Mouse (Mus musculus) adrenal gland, postnatal 4 days (tissue): ENCODE results near the gene Chac1. TPM values are rescaled to one million over a fixed set of nuclear protein-coding genes. Genes with fewer than 3 reads are reported as not detected.

Source experiments
- DNase-seq, 2 experiments: peaks; one replicate each; pipeline ENCODE4 v3.0.0; 2021 to 2022; ENCODE audit warnings: low spot score in 2 of 2, mixed read lengths in 2 of 2
- total RNA-seq, 2 experiments: library from RNA; stranded (reverse); gene quantifications; 2 replicates each; pipeline ENCODE4 v1.2.3; 2021

Chac1 gene
- total RNA-seq, 2 experiments from 2014 or later, result 1.3 to 2.0 TPM

- DNase-seq, result no peak
Observed at GRCm38 (mm10) chr2:119327102-119327480, 23.9 kb upstream of the Chac1 start.

DNA sequence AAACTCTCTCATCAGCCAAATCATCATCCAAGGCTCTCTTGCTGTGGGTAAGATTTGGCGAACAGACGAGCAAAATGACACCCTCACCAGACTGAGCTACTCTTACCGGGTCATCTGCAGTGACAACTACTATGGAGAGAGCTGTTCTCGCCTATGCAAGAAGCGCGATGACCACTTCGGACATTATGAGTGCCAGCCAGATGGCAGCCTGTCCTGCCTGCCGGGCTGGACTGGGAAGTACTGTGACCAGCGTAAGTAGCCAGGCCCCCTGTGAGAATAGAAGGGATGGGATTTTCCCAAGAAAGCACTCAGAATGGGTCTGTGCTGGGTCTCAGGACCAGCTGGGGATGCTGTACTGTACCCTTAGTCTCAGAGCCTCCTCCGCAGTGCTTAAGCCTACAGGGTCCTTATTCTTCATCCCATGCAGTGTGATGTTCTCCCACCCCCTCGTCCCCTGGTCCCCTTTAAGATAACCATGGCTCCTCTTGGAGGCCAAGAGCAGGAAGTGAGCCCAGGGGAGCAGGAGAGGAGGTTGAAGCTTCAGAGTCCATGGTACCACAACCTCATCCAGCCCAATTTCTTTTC, 23.0 kb upstream of the Chac1 start:
- no peak for DNase-seq

DNA sequence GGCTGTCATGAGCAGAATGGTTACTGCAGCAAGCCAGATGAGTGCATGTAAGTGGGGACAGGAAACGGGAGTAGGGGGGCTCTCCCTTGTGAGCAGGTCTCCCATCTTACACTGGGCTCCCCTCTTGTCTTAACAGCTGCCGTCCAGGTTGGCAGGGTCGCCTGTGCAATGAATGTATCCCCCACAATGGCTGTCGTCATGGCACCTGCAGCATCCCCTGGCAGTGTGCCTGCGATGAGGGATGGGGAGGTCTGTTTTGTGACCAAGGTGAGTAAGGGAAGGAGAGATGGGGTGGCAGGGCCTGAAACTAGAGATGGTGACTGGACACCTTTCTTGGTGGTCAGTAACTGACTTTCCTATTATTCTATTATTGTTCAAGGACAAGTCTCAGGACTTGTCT, 22.5 kb upstream of the Chac1 start:
- no peak for DNase-seq

GRCm38 (mm10) chr2:119329123-119329817, 21.8 kb upstream of the Chac1 start:
- no peak for DNase-seq

- DNase-seq, result no peak
Observed at GRCm38 (mm10) chr2:119330795-119331194, 20.2 kb upstream of the Chac1 start.

GRCm38 (mm10) chr2:119332177-119332661, 18.8 kb upstream of the Chac1 start:
- no peak for DNase-seq

DNA sequence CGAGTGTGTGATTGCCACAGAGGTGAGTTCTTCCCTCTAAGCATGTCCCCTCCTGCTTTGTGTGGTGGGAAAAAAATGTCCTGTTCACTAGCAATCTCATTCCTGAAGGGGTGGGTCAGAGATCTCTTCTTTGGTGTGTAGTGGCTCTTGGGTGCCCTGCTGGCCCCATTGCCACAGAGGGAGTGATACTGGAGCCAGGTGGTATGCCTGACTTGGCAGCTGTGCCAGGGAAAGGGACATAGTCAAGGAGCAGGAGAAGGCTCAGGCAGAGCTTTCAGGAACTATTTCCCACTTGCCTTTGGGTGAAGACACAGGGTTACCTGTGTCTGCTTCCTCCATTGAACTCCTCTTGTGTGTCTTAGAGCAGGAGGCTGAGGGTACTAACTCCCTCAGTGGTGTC, 16.9 kb upstream of the Chac1 start:
- no peak for DNase-seq

GRCm38 (mm10) chr2:119334964-119335525, 16.0 kb upstream of the Chac1 start:
- no peak for DNase-seq

DNA sequence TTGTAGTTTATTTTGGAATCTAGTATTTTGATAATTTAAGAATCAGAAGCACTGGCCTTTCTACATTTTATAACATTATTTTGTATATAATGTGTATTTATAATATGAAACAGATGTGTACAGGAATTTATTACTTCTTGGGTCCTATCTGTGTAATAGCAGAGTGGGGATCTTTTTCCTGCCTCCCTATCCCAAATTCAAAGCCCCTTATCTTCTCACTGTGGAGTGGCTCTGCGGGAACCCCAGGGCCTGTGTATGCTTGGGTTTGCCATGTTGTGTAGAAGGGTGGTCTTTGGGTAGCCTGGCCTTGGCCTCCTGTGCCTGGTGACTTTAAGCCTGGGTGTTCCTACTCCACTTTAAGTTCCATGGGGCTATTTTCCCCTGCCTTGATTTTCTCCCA, 15.5 kb upstream of the Chac1 start:
- DNase-seq, result no peak

GRCm38 (mm10) chr2:119336002-119336401, 15.0 kb upstream of the Chac1 start:
- DNase-seq, result no peak

DNA sequence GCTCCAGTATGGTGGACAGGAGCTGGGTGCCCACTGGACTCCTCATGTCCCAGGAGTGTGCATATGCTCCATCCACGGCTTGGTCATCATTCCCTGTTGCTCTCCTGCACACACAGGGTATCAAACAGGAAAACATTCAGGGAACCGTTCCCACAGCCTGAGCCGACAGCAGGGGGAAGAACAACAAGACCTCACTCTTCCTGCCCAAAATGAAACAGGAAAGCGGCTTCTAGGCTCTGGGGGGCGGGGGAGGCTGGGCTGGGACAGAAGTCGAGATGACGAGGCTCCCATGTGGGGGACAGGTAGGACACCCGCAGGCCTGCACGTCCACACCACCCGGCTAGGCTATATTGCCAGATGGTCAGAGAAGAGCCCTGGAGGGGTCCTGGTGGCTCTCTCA, 14.6 kb upstream of the Chac1 start:
- no peak for DNase-seq

DNA sequence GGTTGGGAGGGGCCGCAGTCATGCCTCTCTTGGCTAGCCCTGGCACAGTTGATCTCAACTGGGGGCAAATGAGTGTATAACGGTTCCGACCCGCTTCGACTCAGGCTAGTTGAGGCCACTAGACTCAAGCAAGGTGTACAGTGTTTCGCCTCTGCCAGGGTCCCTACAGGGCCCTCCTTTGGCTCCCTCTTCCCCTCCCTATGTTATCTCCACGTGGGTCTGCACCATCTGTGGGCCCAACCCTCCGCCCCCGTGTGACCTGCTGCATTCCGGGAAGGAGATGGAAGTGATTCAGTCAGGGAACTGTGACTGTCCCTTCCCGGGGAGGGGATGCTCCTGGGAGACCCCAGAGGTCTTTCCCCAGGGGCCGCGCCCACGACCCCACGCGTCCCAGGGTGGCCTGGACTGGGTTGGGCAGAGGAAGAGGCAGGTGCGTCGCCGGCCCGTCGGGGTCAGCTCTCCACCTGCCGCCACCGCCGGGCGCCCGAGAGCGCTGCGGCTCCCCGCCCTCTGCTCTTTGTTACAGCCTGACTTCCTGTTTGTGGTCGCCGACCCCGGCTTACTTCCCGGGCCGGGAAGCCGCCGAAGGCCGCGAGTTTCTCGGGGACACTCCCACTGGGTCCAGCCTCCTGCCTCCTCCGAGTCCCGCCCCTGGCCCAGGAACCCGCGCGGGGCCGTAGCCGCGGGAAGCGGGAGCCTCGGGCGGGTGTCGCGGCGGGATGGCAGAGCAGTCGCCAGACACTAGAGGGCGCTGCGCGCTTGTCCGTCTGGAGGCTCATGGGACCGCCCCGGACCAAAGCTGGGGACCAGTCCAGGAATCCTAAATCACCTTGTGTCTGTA, 13.4 kb upstream of the Chac1 start:
- DNase-seq, result peak; percentile 78 to 79

DNA sequence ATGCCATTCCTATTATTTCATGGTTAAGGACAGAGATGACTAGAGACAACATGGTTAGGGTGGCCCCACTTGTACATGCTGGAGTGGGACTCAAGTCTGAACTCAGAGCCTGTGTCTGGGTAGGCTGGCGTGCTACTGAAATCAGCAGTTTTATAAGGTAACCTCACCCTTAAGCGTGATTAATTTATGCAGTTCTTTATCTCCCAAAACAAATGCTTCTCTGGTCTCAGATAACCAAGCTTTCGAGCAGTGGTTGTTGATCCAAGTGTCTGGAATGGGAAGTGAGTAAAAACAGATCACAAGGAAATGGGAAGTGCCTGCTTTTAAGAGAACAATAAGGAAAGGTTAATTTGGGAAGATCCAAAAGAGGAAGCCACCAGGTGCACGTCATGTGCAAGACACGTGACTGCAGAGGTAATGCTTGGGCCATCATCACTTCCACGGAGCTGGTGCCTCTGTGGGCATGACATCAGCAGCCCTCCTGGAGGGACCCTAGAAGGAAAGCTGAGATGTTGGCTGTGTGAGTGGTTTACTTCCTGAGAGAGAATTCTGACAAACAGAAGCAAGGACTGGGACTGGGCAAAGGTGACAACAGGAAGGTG, 6.4 kb upstream of the Chac1 start:
- no peak for DNase-seq

DNA sequence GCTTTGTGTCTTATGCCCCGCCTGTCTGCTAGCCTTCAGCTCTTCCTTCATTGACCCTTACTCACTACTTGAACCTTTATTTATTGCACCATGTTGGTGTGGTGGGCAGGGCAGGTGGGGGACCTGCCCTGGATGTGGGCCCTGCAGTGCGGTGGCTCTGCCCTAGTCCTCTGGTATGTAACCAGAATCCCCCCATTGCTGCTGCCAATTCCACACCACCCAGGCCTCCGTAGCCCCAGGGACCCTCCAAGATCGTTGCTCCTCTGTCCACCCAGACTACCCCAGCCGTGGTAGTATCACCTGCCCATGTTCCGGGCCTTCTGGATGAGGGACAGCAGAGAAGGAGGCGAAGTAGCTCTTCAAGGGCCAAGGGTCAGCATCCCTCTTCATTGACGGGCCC, 2.7 kb downstream of the Chac1 start:
- DNase-seq, result no peak

- no peak for DNase-seq
Observed at GRCm38 (mm10) chr2:119355089-119355488, 4.1 kb downstream of the Chac1 start.

DNA sequence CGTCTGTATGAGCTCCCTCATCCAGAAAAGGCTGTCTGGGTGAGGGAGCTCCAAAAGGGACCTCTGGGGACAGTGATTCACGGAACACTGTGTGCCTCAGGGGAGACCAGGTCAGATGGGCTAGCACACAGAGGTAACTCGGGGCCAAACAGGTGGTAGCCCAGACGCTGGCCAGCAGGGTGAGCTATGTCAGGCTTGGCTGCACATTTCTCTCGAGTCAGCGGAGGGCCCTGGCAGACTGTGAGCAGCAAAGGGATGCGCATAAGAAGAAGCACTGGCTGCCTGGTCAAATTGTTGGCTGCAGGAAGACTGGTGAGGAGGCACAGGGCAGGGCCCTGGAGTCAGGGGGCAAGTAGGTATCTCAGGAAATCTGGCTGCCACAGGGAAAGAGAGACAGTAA, 4.6 kb downstream of the Chac1 start:
- DNase-seq, result no peak

DNA sequence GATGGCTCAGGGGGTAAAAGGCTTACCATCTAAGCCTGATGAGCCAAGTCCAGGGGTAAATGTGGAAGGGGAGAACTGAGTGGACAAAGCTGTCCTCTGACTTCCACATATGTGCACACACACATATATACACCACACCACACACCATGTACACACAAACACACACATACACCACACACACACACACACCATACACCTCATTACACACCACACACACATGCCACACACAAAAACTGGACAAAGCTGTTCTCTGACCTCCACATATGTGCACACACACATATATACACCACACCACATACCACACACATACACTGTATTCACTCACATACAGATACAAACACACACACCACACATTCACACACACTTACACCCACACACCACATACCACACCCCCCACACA, 5.3 kb downstream of the Chac1 start:
- DNase-seq, result no peak

GRCm38 (mm10) chr2:119356805-119357204, 5.8 kb downstream of the Chac1 start:
- DNase-seq, result no peak

DNA sequence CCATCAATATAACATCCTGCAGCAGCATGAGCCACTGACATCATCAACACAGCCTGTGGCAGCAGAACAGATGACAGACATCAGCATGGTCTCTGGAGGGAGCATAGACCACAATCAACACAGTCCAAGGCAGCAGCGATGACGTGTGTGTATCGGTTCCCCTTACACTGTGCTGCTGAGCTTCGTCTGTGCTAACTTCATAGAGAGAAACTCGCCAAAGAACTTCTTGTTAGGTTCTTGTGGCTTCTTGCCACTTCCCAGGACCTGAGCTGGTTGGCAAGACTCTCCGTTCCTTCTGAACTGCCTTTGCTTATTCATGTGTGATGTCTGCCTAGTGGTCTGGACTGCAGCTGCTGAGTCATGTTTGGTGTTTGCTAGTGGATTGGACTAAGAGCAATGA, 7.2 kb downstream of the Chac1 start:
- DNase-seq, result no peak

DNA sequence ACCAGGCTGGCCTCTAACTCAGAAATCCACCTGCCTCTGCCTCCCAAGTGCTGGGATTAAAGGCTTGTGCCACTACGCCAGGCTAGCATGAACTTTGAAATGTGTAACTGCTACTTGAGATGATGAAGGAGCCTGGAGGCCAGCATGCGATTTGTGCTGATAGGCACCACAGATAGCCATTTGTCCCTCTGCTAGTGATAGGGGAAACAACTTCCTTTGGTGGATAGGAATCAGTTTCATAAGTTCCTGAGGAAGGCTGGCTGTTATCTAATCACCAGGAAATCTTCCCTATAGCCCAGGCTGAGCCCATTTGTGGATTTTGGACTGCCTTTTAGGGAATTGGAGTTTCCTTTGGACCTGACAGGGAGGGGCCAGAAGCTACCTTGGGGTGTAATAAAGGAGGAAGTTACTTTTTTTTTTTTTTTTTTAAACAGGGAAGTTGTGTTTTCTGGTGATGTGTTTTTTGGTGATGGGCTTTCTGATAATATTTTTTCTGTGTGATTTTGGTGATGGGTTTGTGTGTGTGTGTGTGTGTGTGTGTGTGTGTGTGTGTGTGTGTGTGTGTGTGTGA, 8.8 kb downstream of the Chac1 start:
- no peak for DNase-seq

GRCm38 (mm10) chr2:119364969-119365368, 13.9 kb downstream of the Chac1 start:
- DNase-seq, result no peak
